Mouse (Mus musculus) spleen, adult 2 months (tissue): ENCODE data around the gene Mthfd1.

Experiments used
- CTCF ChIP-seq: fragments of 200-500 bp; IDR thresholded peaks from 2 replicates; pipeline ENCODE4 v1.5.1; 2011; ENCODE audit warnings: mild to moderate bottlenecking, inconsistent platforms; ENCODE audit not compliant: insufficient read depth, insufficient read length, insufficient replicate concordance; ENCODE audit errors: extremely low read depth
- POLR2A ChIP-seq: fragments of 200-500 bp; IDR thresholded peaks from 2 replicates; pipeline ENCODE4 v1.6.1; 2011; ENCODE audit warnings: low read depth, low read length, inconsistent platforms

GRCm38 (mm10) chr12:76324679-76325431 lies 69.8 kb downstream of the Mthfd1 start, which contains the start of gene Akap5:
- TF ChIP-seq POLR2A (no peak), CTCF (no peak)
